Mouse (Mus musculus) ovary, postnatal 14 days (tissue): ENCODE data around the gene Rps29.
"Not testable (repeated sequence)": the region's sequence is repeated elsewhere in the genome, so short reads cannot be mapped to it uniquely, and the experiment has no call there.

ENCODE experiments used
- DNase-seq: peaks from one replicate; pipeline ENCODE4 v3.0.0; 2022; ENCODE audit warnings: low spot score

Rps29 gene

DNA sequence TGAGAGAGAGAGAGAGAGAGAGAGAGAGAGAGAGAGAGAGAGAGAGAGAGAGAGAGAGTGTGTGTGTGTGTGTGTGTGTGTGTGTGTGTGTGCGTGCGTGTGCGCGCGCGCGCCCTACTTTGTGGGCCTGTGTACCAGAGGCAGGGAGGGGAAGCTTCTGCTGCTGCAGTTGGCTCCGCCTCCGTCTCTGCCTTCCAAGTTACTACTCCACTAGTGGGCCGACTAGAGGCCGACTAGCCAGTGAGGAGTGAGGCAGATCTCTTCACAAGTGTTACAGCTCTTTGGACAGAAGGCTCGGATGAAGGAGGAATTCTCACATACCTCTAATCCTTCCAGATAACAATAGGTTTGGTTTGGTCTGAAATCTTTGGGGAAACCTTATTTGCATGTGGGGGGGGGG is 20.4 kb upstream of the Rps29 start:
- no peak for DNase-seq

DNA sequence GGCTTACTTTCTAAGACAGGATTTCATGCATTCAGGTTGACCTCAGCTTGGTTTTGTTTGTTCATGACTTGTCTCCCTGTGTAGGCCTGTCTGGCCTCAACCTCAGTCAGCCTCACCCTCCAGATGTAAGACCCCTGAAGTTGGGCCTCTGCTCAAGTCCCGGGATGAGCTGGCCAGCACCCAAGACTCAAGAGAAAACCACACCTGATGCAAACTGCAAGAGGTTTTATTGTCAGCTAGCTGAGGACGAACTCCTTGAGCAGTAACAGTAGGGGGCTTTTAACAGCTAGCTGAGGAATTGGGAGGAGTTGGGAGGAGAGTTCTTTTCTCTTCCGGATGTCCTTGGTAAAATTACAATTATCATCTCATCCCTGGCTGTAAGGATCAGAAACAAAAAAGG is 18.5 kb upstream of the Rps29 start:
- DNase-seq, result no peak

DNA sequence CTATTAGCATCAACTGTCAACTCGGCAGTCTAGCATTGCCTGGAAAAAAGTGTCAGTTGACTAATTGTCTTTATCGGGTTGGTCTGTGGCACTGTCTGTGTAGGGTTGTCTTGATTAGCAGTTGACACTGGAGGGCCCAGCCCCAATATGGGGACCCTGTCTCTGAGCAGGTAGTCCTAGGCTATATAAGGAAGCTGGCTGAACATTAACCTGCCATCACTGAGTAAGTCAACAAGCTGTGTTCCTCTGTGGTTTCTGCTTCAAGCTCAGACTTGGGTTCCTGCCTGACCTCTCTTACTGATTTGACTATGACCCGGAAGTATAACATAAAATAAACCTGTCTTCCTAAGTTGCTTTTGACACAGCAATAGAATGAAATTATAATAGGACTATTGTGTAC is 17.0 kb upstream of the Rps29 start:
- DNase-seq, result no peak

DNA sequence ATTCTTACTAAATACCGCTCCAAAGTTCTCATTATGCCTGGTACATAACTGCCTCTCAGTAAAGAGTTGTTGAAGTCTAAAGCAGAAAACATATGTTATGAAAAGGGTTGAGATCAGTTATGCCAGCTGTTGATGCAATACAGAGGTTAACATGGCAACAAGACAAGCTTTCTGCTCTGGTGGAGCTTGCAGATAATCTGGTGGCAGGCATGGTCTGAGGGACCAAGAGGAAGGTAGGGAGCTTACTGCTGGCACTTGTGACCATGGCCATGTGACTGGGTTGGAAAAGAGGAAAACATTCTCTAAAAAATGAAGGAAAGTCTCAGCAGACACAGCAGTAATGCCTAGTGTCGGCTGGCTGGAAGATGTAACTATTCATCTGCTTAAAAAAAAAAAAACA is 12.3 kb upstream of the Rps29 start:
- DNase-seq, result no peak

DNA sequence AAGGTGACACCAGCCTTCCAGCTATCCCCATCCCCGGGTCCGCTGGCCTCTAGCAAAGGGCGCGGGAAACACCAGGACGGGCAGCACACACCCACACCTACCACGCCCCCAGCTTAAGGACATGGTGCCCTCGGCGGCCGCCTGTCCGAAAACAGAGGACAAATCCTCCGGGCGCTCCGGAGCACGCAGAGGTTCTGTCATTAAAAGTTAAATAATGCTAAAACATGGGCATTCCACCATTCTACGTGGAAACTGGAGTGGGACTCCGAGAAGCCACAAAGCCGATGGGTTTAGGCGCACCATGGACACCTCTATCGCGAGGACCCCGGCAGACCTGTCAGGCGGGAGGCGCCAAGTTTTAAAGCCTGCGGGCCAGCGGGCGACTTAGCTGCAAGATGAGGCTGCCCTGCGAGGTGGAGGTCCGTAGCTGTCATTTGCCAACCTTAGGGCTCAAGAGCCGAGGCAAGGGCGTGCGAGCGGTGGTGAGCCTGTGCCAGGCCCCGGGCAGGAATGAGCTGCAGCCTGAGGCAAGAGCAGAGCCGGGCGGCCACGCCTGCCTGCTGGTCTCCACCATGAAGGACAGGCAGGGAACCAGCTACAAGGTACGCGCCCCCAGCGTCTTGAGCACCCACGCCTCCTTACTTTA is 9.6 kb upstream of the Rps29 start, which contains the start of gene Lrr1:
Gene Lrr1 (plus strand): TSS at position 354 of the 646 bp plus-strand sequence.
- DNase-seq, result peak; percentile 81

DNA sequence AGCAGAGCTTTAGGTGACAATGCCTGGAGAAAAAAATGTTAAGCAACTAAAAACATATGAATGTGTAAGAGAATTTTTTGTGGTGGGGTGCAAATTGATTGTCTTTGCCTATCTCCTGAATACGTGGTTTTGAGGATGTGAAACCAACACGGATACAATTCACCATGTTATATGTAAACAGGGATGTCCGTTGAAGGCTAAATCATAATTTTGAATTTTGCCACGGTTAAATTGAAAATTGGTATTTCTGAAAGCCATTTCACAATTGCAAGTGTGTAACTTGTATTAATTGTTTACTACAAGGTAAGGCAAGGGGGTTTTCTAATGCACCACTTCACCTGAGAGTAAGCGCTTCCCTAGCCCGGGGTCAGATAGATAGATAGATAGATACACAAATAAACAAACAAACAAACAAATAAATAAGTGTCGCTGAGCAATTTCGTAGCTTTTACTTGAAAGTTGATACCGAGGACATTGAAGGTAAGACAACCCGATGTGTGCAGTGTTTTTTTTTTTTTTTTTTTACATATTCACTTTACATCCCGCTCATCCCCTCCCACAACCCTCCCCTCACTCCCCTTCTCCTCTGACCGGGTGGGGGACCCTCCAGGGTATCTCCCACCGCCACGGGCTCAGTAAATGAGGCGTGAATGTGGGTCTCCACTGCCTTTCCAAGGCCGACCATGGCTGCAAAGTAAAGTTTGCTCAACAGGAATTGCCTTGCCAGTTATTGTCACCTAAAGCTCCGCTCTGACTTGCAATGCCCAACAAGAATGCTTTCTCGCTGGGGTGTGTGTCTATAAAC is 8.9 kb upstream of the Rps29 start:
- DNase-seq, result no peak

DNA sequence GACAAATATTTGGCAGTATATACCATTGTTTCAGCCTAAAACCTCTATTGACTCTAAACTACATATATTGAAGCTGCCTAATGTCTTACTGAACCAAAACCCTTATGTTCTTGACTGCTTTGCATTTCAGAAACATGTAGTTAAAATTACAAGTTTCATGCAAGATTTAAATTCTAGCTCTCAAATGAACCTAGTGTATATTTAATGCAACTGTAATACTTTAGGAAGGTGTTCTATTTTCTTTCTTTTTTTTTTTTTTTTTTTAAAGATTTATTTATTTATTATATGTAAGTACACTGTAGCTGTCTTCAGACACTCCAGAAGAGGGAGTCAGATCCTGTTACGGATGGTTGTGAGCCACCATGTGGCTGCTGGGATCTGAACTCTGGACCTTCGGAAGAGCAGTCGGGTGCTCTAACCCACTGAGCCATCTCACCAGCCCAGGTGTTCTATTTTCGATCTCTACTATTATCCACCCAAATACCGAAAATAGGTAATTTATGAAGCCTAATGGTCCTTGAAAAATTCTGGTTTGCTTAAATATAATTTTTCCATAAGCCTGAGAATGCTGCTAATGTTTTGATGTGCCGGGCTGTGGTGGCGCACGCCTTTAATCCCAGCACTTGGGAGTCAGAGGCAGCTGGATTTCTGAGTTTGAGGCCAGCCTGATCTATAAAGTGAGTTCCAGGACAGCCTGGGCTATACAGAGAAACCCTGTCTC is 8.0 kb upstream of the Rps29 start:
- not testable (repeated sequence) for DNase-seq

DNA sequence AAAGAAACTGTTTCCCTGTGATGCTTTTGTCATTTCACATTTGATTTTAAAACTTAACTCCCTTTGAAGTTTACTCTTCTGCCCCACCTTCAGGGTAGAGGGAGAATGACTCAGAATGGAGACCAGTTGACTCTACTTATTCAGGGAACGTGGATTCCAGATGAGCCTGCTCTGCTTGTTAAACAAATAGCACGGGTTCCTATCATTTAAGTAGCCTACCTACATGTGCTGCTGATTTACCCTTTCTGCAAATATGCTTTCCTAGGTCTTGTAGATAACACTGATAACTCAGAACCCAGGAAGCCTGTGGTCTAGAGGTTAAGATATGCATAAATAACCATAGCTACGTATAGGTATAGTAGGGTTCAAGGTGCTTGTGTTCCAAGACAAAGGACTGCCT is 5.9 kb upstream of the Rps29 start:
- DNase-seq, result no peak

DNA sequence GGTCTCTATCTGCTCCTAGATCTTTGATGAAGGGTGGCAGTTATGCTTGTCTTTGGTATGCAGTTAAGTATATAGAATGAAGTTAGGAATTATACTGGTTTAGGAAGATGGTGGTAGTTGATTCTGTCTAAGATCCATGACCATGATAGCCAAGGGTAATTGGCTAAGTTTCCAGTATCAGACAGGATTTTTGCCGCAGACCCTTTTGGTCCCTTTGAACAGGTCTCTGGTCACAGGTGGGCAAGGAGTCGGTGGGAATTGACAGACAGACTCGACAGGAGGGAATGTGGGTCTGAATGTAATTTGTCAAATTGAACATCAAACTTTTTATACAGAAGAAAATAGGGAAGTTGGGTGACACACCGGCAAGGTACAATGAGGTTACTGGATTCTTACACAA is 4.6 kb upstream of the Rps29 start:
- DNase-seq, result not testable (repeated sequence)

DNA sequence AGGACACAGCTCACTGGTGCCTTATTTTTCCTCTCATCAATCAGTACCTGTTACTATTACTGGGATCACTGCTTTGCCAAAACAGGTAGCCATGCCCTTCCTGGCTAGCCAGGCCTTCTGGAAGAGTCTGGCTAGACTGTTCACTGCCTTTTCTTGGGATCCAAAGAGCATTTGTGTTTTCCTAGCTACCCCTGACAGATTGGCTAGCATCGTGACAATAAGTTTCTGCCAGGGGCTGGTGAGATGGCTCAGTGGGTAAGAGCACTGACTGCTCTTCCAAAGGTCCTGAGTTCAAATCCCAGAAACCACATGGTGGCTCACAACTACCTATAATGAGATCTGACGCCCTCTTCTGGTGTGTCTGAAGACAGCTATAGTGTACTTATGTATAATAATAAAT is 1.7 kb upstream of the Rps29 start:
- DNase-seq, result not testable (repeated sequence)

DNA sequence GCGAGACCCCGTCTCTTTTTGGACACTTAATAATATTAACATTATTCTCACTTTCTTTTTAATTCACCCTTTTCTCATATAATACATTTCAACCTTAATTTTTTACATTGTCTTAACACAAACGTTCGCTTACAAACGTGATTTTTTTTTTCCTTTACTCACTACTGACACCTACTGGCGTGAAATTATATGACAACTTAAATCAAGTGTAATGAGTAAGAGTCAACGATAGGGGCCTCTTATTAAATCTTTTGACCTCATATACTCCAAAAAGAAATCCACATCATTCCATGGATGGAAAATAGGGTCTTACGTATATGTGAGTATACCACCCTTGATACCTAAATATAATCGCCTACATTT is 573 bp upstream of the Rps29 start:
- no peak for DNase-seq

DNA sequence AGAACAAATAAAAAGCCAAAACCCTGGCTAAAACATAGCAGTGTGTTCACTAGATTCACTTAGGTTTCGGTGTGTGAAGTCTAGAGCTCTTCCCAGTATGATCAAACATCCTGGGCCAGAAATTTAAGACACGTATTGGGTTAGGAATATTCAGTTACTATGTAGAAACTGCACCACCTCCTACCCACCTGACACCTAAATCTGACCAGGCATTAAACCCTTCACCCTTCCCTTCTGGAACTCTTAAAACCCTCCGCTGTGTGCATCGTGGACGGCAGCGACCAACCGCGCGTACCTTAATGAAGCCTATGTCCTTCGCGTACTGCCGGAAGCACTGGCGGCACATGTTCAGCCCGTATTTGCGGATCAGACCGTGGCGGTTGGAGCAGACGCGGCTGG is 621 bp downstream of the Rps29 start:
- no peak for DNase-seq

DNA sequence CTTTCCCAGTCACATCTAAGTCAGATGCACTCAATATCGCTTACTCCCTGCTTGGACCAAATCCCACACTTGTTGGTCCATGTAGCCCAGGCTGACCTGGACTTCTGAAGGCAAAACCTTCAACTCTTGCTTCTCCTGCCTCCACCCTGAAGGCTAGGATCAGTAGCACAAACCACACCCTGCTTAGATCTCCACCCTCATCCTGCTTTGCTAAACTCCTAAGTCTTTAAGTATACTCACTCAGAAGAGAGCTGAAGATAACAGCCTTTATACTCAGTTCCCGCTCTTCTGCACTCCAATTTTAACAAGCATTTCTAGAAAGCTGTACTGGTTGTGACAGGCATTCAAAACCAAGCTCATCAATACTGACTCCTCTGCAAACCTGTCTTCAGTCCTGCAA is 1.9 kb downstream of the Rps29 start:
- DNase-seq, result no peak

DNA sequence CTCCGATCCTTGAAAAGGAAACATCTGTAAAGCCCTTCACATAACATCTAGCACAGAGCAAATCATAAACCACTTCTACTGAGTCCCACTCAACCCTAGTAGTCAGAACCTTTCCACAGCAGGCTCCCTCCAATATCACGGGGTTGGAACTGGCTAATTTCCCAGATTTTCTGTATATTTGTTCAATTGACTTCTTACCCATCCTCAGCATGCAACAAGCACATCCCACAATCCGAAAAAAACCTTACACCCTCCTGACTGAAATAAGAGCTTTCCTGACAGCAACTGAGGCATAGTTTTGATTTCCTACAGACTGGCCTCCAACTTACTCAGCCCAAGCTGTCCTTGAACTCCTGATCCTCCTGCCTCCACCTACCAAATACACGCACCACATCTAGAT is 2.5 kb downstream of the Rps29 start:
- DNase-seq, result no peak

DNA sequence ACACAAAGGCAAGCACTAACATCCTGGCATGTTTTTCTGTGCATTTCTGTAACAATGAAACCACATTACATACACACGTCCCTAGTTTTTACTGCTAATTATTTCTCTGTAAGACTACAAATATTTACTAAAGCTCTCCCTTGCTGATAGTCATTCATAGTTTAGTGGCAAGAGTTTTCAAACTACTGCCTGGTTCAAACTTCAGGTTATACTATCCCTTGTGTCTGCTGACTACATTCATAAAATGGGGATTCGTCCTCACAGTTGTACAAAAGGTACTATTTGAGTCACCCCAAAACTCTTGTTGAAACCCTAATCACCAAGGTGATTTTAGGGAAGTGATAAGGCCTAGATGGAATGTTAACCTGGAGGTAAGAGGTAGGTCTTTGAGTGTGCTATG is 3.1 kb downstream of the Rps29 start:
- no peak for DNase-seq

DNA sequence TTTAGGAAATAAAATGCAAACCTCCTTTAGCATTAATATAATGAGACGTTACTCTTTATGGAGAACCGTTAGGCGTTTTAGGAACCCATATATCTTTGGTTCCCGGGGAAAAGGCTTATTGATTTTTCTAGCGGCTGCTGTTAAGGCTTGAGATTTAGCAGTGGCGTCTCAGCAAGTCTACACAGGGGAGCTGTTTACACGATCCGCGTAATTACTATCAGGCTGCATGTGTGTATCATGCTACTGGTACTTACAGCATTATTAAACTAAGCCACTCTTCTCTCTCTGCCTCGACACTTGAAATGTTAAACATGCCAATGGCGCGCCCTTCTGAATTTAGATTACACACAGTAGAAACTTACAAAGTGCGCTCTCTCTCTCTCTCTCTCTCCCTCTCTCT is 8.9 kb downstream of the Rps29 start:
- DNase-seq, result no peak

DNA sequence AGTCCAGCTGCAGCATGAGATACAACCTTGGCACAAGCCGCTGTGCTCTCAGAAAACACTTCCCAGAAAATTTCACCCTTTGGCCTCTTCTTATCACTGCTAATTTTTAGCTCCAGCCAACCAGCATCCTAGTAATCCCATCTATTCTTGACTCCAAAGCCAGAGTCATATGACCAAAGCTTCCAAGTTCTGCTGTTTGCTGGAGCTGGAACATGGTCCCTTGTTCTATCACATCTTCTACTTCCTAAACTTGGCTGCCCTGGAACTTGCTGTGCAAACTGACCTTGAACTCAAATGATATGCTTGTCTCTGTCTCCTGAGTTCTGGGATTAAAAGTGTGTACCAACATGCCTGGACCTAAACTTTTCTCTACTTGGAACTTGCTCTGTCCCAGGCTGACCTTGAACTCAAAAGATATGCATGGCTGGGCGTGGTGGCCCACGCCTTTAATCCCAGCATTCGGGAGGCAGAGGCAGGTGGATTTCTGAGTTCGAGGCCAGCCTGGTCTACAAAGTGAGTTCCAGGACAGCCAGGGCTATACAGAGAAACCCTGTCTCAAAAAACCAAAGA is 11.7 kb downstream of the Rps29 start:
- DNase-seq, result no peak

DNA sequence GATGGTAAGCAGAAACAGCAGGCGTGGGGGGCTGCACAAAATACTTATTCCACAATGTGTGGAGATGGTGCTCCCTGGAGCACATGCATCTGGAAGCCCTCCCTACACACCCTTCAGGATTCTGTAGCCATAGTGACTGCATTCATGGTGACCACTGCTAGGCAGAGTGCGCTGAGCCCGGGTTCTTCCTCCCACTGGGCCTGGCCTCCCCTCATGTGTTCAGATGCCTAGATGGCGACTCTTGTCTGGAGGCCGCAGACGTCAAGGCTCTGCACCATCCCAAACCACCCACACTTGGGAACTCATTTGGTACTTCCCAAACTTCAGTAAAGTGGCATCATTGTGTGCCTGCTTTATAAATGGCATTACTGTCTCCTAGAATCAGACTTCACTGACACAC is 15.5 kb downstream of the Rps29 start:
- no peak for DNase-seq

DNA sequence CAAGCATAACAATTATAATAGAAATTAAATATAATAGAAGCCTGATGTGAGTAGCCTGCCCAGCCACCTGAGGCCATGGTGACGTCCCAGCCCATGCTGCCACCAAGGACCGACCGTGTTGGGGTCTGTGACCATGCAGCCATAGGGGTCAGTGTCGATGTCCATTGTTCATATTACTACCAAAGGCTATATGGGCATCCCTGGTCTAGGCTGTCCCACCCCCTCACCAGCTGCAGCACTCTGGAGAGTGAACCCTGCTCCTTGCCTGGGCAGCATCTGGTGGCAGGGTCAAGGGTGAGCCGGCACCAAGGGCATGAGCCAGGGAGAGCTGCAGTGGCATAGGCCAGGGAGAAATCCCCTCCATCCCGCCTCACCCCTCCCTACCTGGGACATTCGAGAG is 19.1 kb downstream of the Rps29 start:
- no peak for DNase-seq

DNA sequence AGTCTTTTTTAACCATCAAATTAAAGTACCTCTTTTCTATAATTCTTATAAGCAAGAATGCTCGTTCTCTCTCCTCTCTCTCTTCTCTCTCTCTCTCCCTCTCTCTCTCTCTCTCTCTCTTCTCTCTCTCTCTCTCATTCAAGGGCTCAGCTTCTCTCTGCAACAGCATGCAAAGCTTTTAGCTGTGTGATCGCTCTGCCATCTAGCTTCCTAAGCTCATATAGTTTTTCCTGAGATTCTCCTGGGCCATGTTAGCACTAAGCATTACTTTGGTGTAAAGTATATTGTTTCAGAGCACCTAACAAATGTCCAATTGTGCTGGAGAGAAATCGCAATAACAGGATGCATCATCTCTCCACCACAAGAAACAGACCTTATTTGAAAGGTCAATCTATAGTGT is 19.8 kb downstream of the Rps29 start:
- DNase-seq, result no peak

DNA sequence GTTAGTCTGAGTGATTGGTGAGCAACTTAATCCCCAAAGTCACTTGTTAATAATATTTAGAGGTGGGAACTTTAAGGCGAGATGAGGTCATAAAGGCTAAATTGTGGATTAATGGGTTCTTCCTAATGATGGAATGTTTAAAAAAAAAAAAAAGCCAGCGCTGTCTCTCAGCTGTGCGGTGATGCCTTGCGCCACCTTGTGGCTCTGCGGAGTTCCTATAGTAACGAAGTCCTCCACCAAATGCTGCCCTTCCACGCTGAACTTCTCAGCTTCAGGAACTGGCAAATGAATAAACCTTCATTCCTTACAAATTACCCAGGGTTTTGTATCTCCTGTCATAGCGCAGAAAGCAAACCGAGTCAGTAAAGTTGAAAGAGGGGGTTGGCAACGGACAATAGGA is 27.0 kb downstream of the Rps29 start:
- DNase-seq, result no peak

DNA sequence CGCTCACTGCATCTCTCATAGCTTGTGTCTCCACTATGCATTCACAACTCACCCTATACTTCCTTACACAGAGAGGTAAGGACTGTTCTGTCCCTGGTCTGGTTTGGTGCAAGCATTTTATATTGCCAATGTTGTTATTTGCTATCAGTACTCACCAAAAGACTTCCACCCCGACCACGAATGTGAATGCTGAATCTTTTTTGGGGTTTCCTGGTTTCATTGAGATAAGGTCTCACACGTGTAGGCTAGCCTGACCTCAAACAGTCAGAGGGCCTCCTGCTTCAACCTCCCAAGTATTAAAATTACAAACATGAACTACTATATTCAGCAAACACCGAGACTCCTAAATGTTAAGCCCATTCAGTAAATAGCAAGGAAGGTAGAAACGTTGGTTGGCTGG is 27.7 kb downstream of the Rps29 start:
- DNase-seq, result no peak

DNA sequence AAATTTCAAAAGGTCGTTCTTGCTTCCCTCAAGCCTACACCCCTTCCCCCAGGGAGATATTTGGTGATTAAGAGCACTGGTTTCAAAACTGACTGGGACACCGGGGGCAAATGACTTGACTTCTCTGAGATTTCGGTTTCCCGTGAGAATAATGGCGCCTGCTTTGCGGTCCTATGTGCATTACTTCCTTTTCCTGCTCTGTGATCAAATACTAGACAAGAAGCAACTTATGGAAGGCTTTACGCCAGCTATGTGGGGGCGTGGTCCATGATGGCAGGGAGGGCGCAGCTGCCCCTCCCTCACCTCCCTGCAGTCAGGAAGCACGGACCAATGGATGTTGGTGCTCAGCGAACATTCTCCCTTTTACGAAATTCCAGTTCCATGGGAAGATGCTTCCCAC is 28.5 kb downstream of the Rps29 start:
- no peak for DNase-seq
